In the genomic region with DNA sequence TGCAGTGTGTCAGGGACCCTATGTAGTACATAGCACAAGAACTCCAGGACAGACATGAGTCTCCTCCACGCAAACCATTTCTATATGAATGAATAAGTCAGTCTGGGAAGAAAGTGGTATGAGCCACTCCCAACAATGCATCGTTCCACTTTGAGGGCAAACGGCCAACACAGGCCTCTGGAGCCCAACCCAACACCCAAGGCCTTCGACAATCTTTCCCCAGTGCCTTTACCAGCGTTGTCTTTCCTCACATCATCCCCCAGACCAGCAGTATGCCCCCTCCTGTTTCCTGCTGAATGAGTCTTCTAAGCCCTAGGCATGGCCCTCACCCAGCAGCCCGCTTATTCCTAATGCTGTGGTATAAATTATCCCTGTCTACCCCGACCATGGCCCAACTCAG, we compare ENCODE assay signal across 8 mouse cellular contexts. TPM values are rescaled to one million over a fixed set of nuclear protein-coding genes. Genes with fewer than 3 reads are reported as not detected.
A peak's percentile ranks its signal among the peaks of the same experiment; 100 is the strongest.
DNase-seq lines count a peak whose midpoint lies in the region; ATAC-seq and TF ChIP-seq lines count a peak whose summit lies in the region.

No protein-coding gene starts in this region.

- no peaks in the 10 kb centered on the region; the same call in 1 of the 2 replicates for H3K36me3 ChIP-seq in kidney, embryonic 14.5 days (ENCODE audit: control insufficient read depth, insufficient read depth, low read length)
- H3K36me3 ChIP-seq in heart, postnatal 0 days (replicated peaks; ENCODE audit: control insufficient read depth, insufficient read depth, low read length): no peaks in the 10 kb centered on the region

- H3K27ac ChIP-seq in kidney, embryonic 14.5 days (ENCODE audit: low read depth, low read length): peak overlapping the region; percentile 76
- H3K27ac ChIP-seq in brown adipose tissue, adult 24 weeks (replicated peaks; ENCODE audit: low read depth, low read length): peak overlapping the region; percentile 94
- H3K27ac ChIP-seq in heart, postnatal 0 days (ENCODE audit: low read depth): peak overlapping the region; percentile 81

- H3K9ac ChIP-seq in kidney, embryonic 14.5 days (ENCODE audit: low read depth, low read length): no peak overlapping the region
- H3K9ac ChIP-seq in heart, postnatal 0 days (replicated peaks; ENCODE audit: low read depth, low read length): 0 out of 2 replicates have a peak overlapping the region, but pooled peaks have one; percentile 20

- no peaks in the 10 kb centered on the region for H3K9me3 ChIP-seq in kidney, embryonic 14.5 days (ENCODE audit: control insufficient read depth, low read length)
- no peaks in the 10 kb centered on the region for H3K9me3 ChIP-seq in heart, postnatal 0 days (replicated peaks; ENCODE audit: control insufficient read depth, low read length)

- no peak for TF ChIP-seq EP300 in heart, postnatal 0 days (IDR thresholded peaks at IDR 0.05; ENCODE audit: low read depth)

- TF ChIP-seq CTCF in heart, postnatal 0 days (IDR thresholded peaks at IDR 0.05; ENCODE audit: low read depth): no peak

- H3K27me3 ChIP-seq in kidney, embryonic 14.5 days (ENCODE audit: control insufficient read depth, insufficient read depth, low read length): no peaks in the 10 kb centered on the region
- no peaks in the 10 kb centered on the region for H3K27me3 ChIP-seq in heart, postnatal 0 days (ENCODE audit: control insufficient read depth, insufficient read depth, low read length)

- WGBS in kidney, embryonic 14.5 days: 48% methylated on average over 7 of the region's 7 CpGs
- WGBS in heart, postnatal 0 days: 16% methylated on average over 7 of the region's 7 CpGs

- H3K4me1 ChIP-seq in kidney, embryonic 14.5 days (ENCODE audit: control insufficient read depth, insufficient read depth, low read length): peaks cover 76% of the 10 kb centered on the region
- peaks cover 77% of the 10 kb centered on the region for H3K4me1 ChIP-seq in brown adipose tissue, adult 24 weeks (ENCODE audit: control insufficient read depth, insufficient read depth, insufficient read length, low read length)
- peaks cover 83% of the 10 kb centered on the region for H3K4me1 ChIP-seq in heart, postnatal 0 days (ENCODE audit: control insufficient read depth, insufficient read depth)

- no peak for DNase-seq in kidney, adult 11 months
- DNase-seq in heart, postnatal 0 days (ENCODE audit: low spot score): no peak
- peak; percentile 67 for DNase-seq in lung, postnatal 10 days
- DNase-seq in left cerebral cortex, adult 11 months (ENCODE audit: low spot score): no peak
- DNase-seq in cerebellum, adult 8-10 months: no peak

- H3K4me2 ChIP-seq in kidney, embryonic 14.5 days (replicated peaks; ENCODE audit: low read depth, low read length): no peak overlapping the region
- peak overlapping the region; percentile 6; the same call in 1 of the 2 replicates for H3K4me2 ChIP-seq in heart, postnatal 0 days (ENCODE audit: low read depth, low read length)

- ATAC-seq in kidney, embryonic 14.5 days (ENCODE audit: low FRiP score, low TSS enrichment): 0 out of 2 replicates have a peak, but pooled peaks have one; percentile 11
- ATAC-seq in heart, postnatal 0 days (ENCODE audit: insufficient read depth, low read depth): peak; percentile 18; the same call in 1 of the 2 replicates
- no peak for ATAC-seq in erythroblast, adult 5-6 weeks (replicated peaks; ENCODE audit: low FRiP score, poor library complexity, severe bottlenecking)

- no peak overlapping the region for H3K4me3 ChIP-seq in kidney, embryonic 14.5 days (ENCODE audit: low read length)
- H3K4me3 ChIP-seq in brown adipose tissue, adult 24 weeks (ENCODE audit: insufficient read depth, low read depth, low read length): no peak overlapping the region
- H3K4me3 ChIP-seq in heart, postnatal 0 days (ENCODE audit: low read depth, low read length): no peak overlapping the region

RNA-seq across cellular contexts. Expression of a gene that starts 20.6 kb away (rescaled TPM):
- 43.8 and 72.3 TPM in 2 replicates for polyA plus RNA-seq in kidney, embryonic 14.5 days (2014; fragmentation: Nextera tagmentation; extraction: Ambion mirVana)
- 36.0 and 59.3 TPM in 2 replicates for polyA plus RNA-seq in brown adipose tissue, adult 24 weeks (2012; ENCODE audit: insufficient read depth, insufficient read length, missing spikeins)
- 62.0 and 63.6 TPM in 2 replicates for total RNA-seq in heart, postnatal 0 days (2014; rRNA removed; ENCODE audit: low replicate concordance)
- polyA plus RNA-seq in heart, postnatal 0 days (2015; fragmentation: Nextera tagmentation; extraction: Ambion mirVana): 15.7 and 17.5 TPM in 2 replicates
- total RNA-seq in erythroblast, adult 5-6 weeks (2015; ENCODE audit: low replicate concordance): 105 and 110 TPM in 2 replicates
- total RNA-seq in erythroblast, adult 5-6 weeks (2017; ENCODE audit: low replicate concordance): 158 and 246 TPM in 2 replicates
